Mouse (Mus musculus) liver, embryonic 12.5 days (tissue): Measurements from ENCODE around the gene Mcpt4. TPM values are rescaled to one million over a fixed set of nuclear protein-coding genes. Genes with fewer than 3 reads are reported as not detected.
"Not testable (repeated sequence)": the region's sequence is repeated elsewhere in the genome, so short reads cannot be mapped to it uniquely, and the experiment has no call there.

ENCODE experiments used
- ATAC-seq: fragments of 200-750 bp; cut with Nextera tagmentation; 2 replicates; pipeline ENCODE4 v1.8.0; 2017; ENCODE audit warnings: moderate number of reproducible peaks, mild to moderate bottlenecking, moderate library complexity
- H3K27ac ChIP-seq: fragments of 300-500 bp; sonication (generic); 2 replicates; pipeline ENCODE4 v1.5.1; 2016; ENCODE audit warnings: mild to moderate bottlenecking
- H3K27me3 ChIP-seq: fragments of 300-500 bp; sonication (generic); replicated peaks from 2 replicates; pipeline ENCODE4 v1.6.1; 2016; ENCODE audit warnings: mild to moderate bottlenecking, moderate library complexity
- H3K36me3 ChIP-seq: fragments of 300-500 bp; sonication (generic); 2 replicates; pipeline ENCODE4 v1.6.1; 2016; ENCODE audit warnings: mild to moderate bottlenecking, moderate library complexity
- H3K4me1 ChIP-seq: fragments of 300-500 bp; sonication (generic); 2 replicates; pipeline ENCODE4 v1.6.1; 2016
- H3K4me2 ChIP-seq: fragments of 300-500 bp; sonication (generic); 2 replicates; pipeline ENCODE4 v1.6.1; 2016; ENCODE audit warnings: mild to moderate bottlenecking, moderate library complexity
- H3K4me3 ChIP-seq: fragments of 300-500 bp; sonication (generic); 2 replicates; pipeline ENCODE4 v1.5.1; 2016; ENCODE audit warnings: mild to moderate bottlenecking, moderate library complexity
- H3K9ac ChIP-seq: fragments of 300-500 bp; sonication (generic); 2 replicates; pipeline ENCODE4 v1.6.1; 2016; ENCODE audit warnings: mild to moderate bottlenecking, moderate library complexity
- H3K9me3 ChIP-seq: fragments of 300-500 bp; sonication (generic); replicated peaks from 2 replicates; pipeline ENCODE4 v1.6.1; 2016; ENCODE audit warnings: mild to moderate bottlenecking, moderate library complexity
- WGBS: fragments of 180-500 bp; shearing (Covaris S2); methylation state at CpG from one replicate; pipeline ENCODE4 v1.1.7; 2016; ENCODE audit not compliant: insufficient replicate concordance; 5-methylcytosine and 5-hydroxymethylcytosine counted together
- microRNA-seq: library from miRNA; unstranded; fragments of <30 nt; microRNA quantifications from one replicate; pipeline ENCODE4, GENCODE M21; 2017
- polyA plus RNA-seq: library from polyadenylated mRNA; unstranded; fragments of >200 nt; fragmentation: Nextera tagmentation; extraction: Ambion mirVana; gene quantifications from 2 replicates; pipeline ENCODE4 v1.2.1, GENCODE M21; 2016

The Mcpt4 gene
- polyA plus RNA-seq, 1 experiment from 2014 or later = not detected

GRCm38 (mm10) chr14:56055408-56055807, 6.7 kb downstream of the Mcpt4 start:
- H3K4me2 ChIP-seq = no peak overlapping the region
- H3K27ac ChIP-seq = no peak overlapping the region
- no peak for ATAC-seq
- no peaks in the 10 kb centered on the region for H3K36me3 ChIP-seq
- H3K27me3 ChIP-seq = 0 out of 2 replicates have a peak, but pooled peaks cover 3% of the 10 kb centered on the region
- H3K9ac ChIP-seq = no peak overlapping the region
- 55% methylated on average over 3 of the region's 3 CpGs for WGBS
- 0 out of 2 replicates have a peak, but pooled peaks cover 4% of the 10 kb centered on the region for H3K4me1 ChIP-seq
- H3K4me3 ChIP-seq = no peak overlapping the region
- H3K9me3 ChIP-seq = no peaks in the 10 kb centered on the region

GRCm38 (mm10) chr14:56041792-56042191, 20.3 kb downstream of the Mcpt4 start, which contains the start of gene Mcpt2:
Gene Mcpt2, plus strand, starts transcription at chr14:56042041.
- H3K9me3 ChIP-seq, H3K4me1 ChIP-seq, H3K27me3 ChIP-seq, H3K36me3 ChIP-seq, H3K4me2 ChIP-seq, H3K27ac ChIP-seq, H3K4me3 ChIP-seq, H3K9ac ChIP-seq: not testable (repeated sequence)
- peak; percentile 54; the same call in 1 of the 2 replicates for ATAC-seq
- WGBS = 10% methylated on average over 1 of the region's 1 CpGs

- 64% methylated on average over 2 of the region's 2 CpGs for WGBS
Observed at GRCm38 (mm10) chr14:56034433-56034832, 27.7 kb downstream of the Mcpt4 start.

GRCm38 (mm10) chr14:56030395-56030794, 31.7 kb downstream of the Mcpt4 start, which contains the start of gene Mcpt9:
Gene Mcpt9, minus strand, starts transcription at chr14:56030495.
- H3K9ac ChIP-seq, H3K36me3 ChIP-seq, H3K27ac ChIP-seq, H3K4me3 ChIP-seq, H3K27me3 ChIP-seq, ATAC-seq, H3K9me3 ChIP-seq, H3K4me1 ChIP-seq, H3K4me2 ChIP-seq: not testable (repeated sequence)
- WGBS = 55% methylated on average over 3 of the region's 3 CpGs

More at GRCm38 (mm10) chr14:56034433-56034832, 27.7 kb downstream of the Mcpt4 start:
- H3K27ac ChIP-seq = no peak overlapping the region
- no peak for ATAC-seq
- H3K4me2 ChIP-seq = no peak overlapping the region
- H3K4me3 ChIP-seq = no peak overlapping the region
- no peaks in the 10 kb centered on the region for H3K36me3 ChIP-seq
- H3K9ac ChIP-seq = no peak overlapping the region
- H3K4me1 ChIP-seq = no peaks in the 10 kb centered on the region
- no peaks in the 10 kb centered on the region for H3K27me3 ChIP-seq
- no peaks in the 10 kb centered on the region for H3K9me3 ChIP-seq

- peak; percentile 98 for ATAC-seq
- H3K9me3 ChIP-seq, H3K9ac ChIP-seq, H3K36me3 ChIP-seq, H3K4me3 ChIP-seq, H3K27me3 ChIP-seq: not testable (repeated sequence)
- H3K4me2 ChIP-seq = peak overlapping the region; percentile 38
- peaks cover 22% of the 10 kb centered on the region for H3K4me1 ChIP-seq
- 24% methylated on average over 4 of the region's 4 CpGs for WGBS
- peak overlapping the region; percentile 70 for H3K27ac ChIP-seq
Observed at GRCm38 (mm10) chr14:56021305-56021704, 40.8 kb downstream of the Mcpt4 start.

- no peak overlapping the region for H3K4me2 ChIP-seq
Observed at GRCm38 (mm10) chr14:56019446-56019845, 42.7 kb downstream of the Mcpt4 start.

GRCm38 (mm10) chr14:56017671-56018070, 44.4 kb downstream of the Mcpt4 start, which contains the start of gene Mcpt1:
Gene Mcpt1, plus strand, starts transcription at chr14:56017971.
- H3K27me3 ChIP-seq, H3K27ac ChIP-seq, H3K9me3 ChIP-seq, H3K4me3 ChIP-seq, H3K9ac ChIP-seq, H3K36me3 ChIP-seq, ATAC-seq, H3K4me2 ChIP-seq: not testable (repeated sequence)
- H3K4me1 ChIP-seq = peaks cover 22% of the 10 kb centered on the region
- 38% methylated on average over 3 of the region's 3 CpGs for WGBS

More at GRCm38 (mm10) chr14:56019446-56019845, 42.7 kb downstream of the Mcpt4 start:
- no peak overlapping the region for H3K9ac ChIP-seq
- peaks cover 22% of the 10 kb centered on the region for H3K4me1 ChIP-seq
- no peaks in the 10 kb centered on the region for H3K9me3 ChIP-seq
- H3K4me3 ChIP-seq = no peak overlapping the region
- no peaks in the 10 kb centered on the region for H3K36me3 ChIP-seq
- H3K27ac ChIP-seq = no peak overlapping the region
- 46% methylated on average over 1 of the region's 1 CpGs for WGBS
- H3K27me3 ChIP-seq = peaks cover 5% of the 10 kb centered on the region; the same call in 1 of the 2 replicates
- no peak for ATAC-seq

- H3K4me3 ChIP-seq = no peak overlapping the region
- H3K4me1 ChIP-seq = no peaks in the 10 kb centered on the region
- H3K27ac ChIP-seq = no peak overlapping the region
- no peaks in the 10 kb centered on the region for H3K9me3 ChIP-seq
- no peak for ATAC-seq
- H3K36me3 ChIP-seq = no peaks in the 10 kb centered on the region
- 0 out of 2 replicates have a peak, but pooled peaks cover 5% of the 10 kb centered on the region for H3K27me3 ChIP-seq
- no peak overlapping the region for H3K4me2 ChIP-seq
- no peak overlapping the region for H3K9ac ChIP-seq
- 65% methylated on average over 2 of the region's 2 CpGs for WGBS
Observed at GRCm38 (mm10) chr14:56013924-56014323, 48.2 kb downstream of the Mcpt4 start.

- ATAC-seq = no peak
- 59% methylated on average over 3 of the region's 3 CpGs for WGBS
- 0 out of 2 replicates have a peak, but pooled peaks cover 5% of the 10 kb centered on the region for H3K27me3 ChIP-seq
- no peaks in the 10 kb centered on the region for H3K36me3 ChIP-seq
- no peaks in the 10 kb centered on the region for H3K9me3 ChIP-seq
- H3K4me1 ChIP-seq = no peaks in the 10 kb centered on the region
- H3K9ac ChIP-seq = no peak overlapping the region
- no peak overlapping the region for H3K4me3 ChIP-seq
- H3K4me2 ChIP-seq = no peak overlapping the region
- H3K27ac ChIP-seq = no peak overlapping the region
Observed at GRCm38 (mm10) chr14:56013147-56013546, 49.0 kb downstream of the Mcpt4 start.

Small RNAs within 50 kb of the gene (microRNA-seq; reads per million reads assigned to microRNA genes)
- not detected for gene Mir6949

Other genes starting within 250 kb of the Mcpt4 start
- gene Nfatc4, start 239.2 kb downstream of the Mcpt4 start, polyA plus RNA-seq = 3.3 and 5.3 TPM in 2 replicates
- 7.0 and 8.2 TPM in 2 replicates for gene Nynrin, start 208.3 kb downstream of the Mcpt4 start, polyA plus RNA-seq
- gene Cbln3, start 177.9 kb downstream of the Mcpt4 start, polyA plus RNA-seq = 0.25 TPM in 2 replicates
- gene Khnyn, start 177.4 kb downstream of the Mcpt4 start, polyA plus RNA-seq = 12.8 and 13.0 TPM in 2 replicates
- 14.0 and 15.3 TPM in 2 replicates for gene Sdr39u1, start 162.0 kb downstream of the Mcpt4 start, polyA plus RNA-seq
- not detected in 2 replicates for gene Cma1, start 117.6 kb downstream of the Mcpt4 start, polyA plus RNA-seq
- not detected in 2 replicates for gene Cma2, start 111.3 kb downstream of the Mcpt4 start, polyA plus RNA-seq
- not detected in 2 replicates for gene Mcpt1, start 44.3 kb downstream of the Mcpt4 start, polyA plus RNA-seq
- not detected in 2 replicates for gene Mcpt9, start 31.8 kb downstream of the Mcpt4 start, polyA plus RNA-seq
- gene Mcpt2, start 20.3 kb downstream of the Mcpt4 start, polyA plus RNA-seq = 0.12 TPM in 1 of 2 replicates, not detected in the other
- 0.20 TPM in 1 of 2 replicates, not detected in the other for gene Mcpt8, start 23.0 kb upstream of the Mcpt4 start, polyA plus RNA-seq
- 4.0 and 5.3 TPM in 2 replicates for gene Ctsg, start 40.3 kb upstream of the Mcpt4 start, polyA plus RNA-seq
- gene Gzme, start 58.3 kb upstream of the Mcpt4 start, polyA plus RNA-seq = not detected in 2 replicates
- gene Gzmd, start 70.3 kb upstream of the Mcpt4 start, polyA plus RNA-seq = not detected in 2 replicates
- gene Gzmg, start 97.3 kb upstream of the Mcpt4 start, polyA plus RNA-seq = not detected in 2 replicates
- not detected in 2 replicates for gene Gzmn, start 112.3 kb upstream of the Mcpt4 start, polyA plus RNA-seq
- gene Gzmf, start 149.1 kb upstream of the Mcpt4 start, polyA plus RNA-seq = not detected in 2 replicates
- not detected in 2 replicates for gene Gzmc, start 172.3 kb upstream of the Mcpt4 start, polyA plus RNA-seq
- not detected in 2 replicates for gene Gzmb, start 199.9 kb upstream of the Mcpt4 start, polyA plus RNA-seq